Mouse (Mus musculus) cerebellum, adult (tissue): ENCODE measurements at regions not wholly inside any gene's neighbourhood (a gene's known extent, or its start where the extent isn't known, plus 50 kb on each side); places are given as distances from the start of the nearest gene placed in this dataset.

Experiments
- ATAC-seq: cut with Nextera tagmentation; 2 replicates; pipeline ENCODE4 v1.9.2; 2017; ENCODE audit warnings: mild to moderate bottlenecking, moderate library complexity, mixed read lengths; ENCODE audit not compliant: insufficient number of reproducible peaks, low FRiP score, low TSS enrichment

DNA sequence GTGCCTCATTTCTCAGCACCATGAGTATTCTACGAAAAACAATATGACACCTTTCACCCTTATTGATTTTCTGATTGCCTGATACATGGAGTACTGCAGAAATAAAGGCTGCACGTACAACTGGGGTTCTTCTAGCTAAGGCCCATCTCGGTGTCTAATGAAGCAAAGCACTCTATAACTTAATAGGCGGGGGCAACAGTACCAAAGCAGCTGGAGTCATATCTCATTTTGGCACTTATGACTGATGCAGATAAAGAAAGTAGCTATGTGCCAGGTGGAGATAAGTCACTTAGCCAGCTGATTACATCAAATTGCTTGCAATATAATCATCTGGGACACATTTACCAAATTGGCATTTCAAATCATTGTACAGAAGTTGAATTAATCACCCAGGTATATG is 73.0 kb upstream of the Lin7a start:
- ATAC-seq, result no peak

GRCm38 (mm10) chr10:107201051-107201450 is 70.4 kb upstream of the Lin7a start:
- no peak for ATAC-seq

GRCm38 (mm10) chr10:107205085-107205717 is 66.3 kb upstream of the Lin7a start:
- ATAC-seq, result 0 out of 2 replicates have a peak, but pooled peaks have one; percentile 45

DNA sequence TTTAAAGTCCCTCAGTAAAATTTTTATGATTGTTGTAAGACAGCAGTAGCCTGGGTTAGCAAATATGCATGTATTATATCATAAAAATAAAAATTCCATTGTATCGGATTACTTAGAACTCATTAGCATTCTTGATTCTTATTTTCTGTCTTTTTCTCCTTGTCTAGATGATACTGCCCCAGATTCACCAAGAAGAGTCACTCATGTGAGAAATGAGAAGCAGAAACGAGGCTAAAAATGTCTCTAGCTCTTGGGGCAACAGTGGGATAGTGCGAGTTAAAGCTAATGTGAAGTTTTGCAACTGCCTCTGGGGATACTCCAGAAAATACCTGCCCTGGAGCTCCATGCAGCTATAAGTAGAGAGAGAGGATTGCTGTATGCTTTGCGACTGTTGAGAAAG is 61.6 kb upstream of the Lin7a start:
- ATAC-seq, result no peak

DNA sequence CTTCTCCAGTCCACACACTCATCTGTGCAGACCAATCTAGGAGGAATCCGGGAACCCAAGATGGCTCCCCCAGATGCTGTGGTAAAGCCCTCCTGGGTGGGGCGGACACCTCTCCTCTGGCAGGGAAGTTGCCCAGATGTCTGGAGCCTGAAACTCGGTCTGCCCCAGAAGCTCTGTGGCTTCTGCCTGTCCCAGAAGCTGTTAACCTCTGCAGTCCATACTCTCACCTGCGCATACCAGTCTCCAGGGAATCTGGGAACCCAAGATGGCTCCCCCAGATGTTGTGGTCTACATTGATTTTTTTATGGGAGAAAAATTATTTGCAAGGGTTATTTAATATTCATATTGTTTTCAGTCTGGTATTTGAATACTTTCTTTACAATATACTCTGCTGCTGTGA is 58.4 kb upstream of the Lin7a start:
- ATAC-seq, result no peak

- no peak for ATAC-seq
Measured at GRCm38 (mm10) chr10:107213541-107214340, 57.7 kb upstream of the Lin7a start.

DNA sequence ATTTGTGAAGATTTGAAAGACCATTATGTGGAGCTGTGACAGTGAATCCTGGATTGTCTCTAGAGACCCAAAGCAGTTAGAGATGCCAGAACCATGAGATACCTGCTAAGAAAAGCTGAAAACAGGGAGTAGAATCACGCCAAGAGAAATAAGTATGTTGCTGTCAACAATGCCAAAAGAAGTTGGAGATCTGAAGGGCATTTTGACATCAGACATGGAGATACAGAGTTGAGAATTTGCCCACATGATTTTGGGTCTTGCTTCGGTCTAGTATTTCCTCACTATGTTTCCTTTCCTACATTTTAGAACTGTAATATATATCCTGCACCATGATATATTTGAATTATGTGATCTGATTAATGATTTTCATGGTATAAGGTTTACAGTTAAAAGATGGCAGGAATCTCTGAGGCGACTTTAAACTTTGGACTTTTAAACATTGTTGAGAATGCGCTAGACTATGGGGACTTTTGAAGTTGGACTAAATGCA is 56.7 kb upstream of the Lin7a start:
- ATAC-seq, result no peak

DNA sequence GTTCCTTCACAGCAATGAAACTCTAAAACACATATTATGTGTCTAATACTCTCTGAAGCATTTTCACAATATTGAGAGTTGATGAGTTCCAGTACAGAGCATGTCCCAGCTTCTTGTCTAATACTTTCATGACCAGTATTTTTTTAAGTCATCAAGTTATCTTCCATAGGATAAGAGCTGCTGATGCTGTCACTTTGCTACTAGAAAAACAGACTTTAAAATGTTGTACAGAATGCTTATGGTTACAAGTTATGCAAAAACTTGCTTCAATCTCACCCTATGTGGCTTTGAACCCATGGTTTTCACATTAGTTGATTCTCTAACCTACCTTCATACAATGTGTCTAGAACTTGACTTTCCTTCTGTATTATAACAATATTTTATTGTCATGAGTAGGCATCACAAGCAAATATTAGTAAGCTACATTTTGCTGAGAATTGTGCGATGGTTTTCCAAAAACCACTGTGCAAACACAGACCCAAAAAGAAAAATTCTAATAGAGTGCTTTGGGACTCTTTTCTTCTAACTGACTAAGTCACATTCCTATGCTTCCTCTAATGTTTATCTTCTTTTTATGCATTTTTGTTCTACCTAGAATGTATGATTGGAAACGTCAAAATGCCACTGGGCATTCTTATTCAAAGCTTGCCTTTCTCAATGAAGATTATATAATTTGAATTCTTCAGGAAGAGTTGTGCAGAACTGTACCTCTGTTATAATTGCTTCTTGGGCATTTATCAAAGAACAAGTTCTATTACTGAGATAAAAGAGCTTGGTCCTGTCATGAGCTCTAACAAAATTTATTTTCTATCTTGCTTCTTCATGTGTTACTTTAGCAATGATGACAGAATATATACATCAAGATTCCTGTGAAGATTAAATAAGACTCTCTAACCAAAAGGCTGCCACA is 55.6 kb upstream of the Lin7a start:
- ATAC-seq, result no peak

DNA sequence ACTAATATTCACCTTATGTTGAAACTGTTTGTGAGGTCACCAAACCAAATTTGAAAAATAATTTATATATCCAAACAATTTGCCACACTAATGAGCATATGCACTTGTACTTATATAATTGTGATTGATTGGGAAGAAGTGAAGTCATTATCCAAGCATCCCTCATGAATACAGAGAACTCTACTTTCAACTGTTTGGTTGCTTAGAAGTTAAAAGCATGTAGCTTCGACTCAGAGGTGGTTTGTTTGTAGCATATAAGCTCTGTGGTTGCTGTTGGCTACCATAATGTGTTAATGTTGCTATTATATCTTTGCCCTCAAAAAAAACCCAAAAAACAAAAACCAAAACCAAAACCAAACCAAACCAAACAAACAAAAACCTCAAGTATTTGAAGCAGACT is 54.7 kb upstream of the Lin7a start:
- ATAC-seq, result no peak

GRCm38 (mm10) chr10:107217376-107218235 is 53.9 kb upstream of the Lin7a start:
- ATAC-seq, result no peak

- ATAC-seq, result no peak
Measured at GRCm38 (mm10) chr10:107218861-107219430, 52.5 kb upstream of the Lin7a start.

- ATAC-seq, result no peak
Measured at GRCm38 (mm10) chr10:107219621-107220370, 51.7 kb upstream of the Lin7a start.

DNA sequence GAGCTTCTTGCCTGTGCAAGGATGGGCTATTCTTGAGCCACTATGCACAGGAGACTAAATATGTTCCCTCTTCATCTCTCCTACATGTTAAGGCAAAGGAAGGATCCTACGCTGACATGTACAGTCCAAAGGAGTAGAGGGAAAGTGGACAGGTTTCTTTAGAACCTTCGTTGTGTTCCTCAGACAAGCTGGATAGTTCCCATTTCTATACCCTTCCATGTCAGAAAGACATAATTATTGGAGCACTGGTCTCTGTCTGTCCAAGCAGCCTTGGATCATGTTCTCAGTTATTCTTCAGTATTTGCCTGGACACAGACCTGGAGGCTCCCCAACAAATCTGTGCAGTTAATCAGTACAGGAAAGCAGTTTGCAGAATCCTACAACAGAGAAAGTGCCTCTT is 51.0 kb upstream of the Lin7a start:
- no peak for ATAC-seq

GRCm38 (mm10) chr10:107221151-107221650 is 50.3 kb upstream of the Lin7a start:
- no peak for ATAC-seq
